Mouse (Mus musculus) stomach, postnatal 0 days (tissue): ENCODE results near the gene Rtn4. TPM values are rescaled to one million over a fixed set of nuclear protein-coding genes. Genes with fewer than 3 reads are reported as not detected.
A peak's percentile ranks its signal among the peaks of the same experiment; 100 is the strongest.

ENCODE experiments used
- ATAC-seq: fragments of 200-750 bp; cut with Nextera tagmentation; 2 replicates; pipeline ENCODE4 v1.8.0; 2017; ENCODE audit not compliant: low FRiP score, low TSS enrichment
- DNase-seq: peaks from one replicate; pipeline ENCODE4 v3.0.0-alpha.2; 2016; ENCODE audit warnings: low spot score
- H3K27ac ChIP-seq: fragments of 300-500 bp; sonication (generic); replicated peaks from 2 replicates; pipeline ENCODE4 v1.5.1; 2014; ENCODE audit warnings: mild to moderate bottlenecking, control low read depth
- H3K27me3 ChIP-seq: fragments of 300-500 bp; sonication (generic); 2 replicates; pipeline ENCODE4 v1.6.1; 2014; ENCODE audit warnings: low read length; ENCODE audit not compliant: control insufficient read depth, insufficient read depth
- H3K36me3 ChIP-seq: fragments of 300-500 bp; sonication (generic); 2 replicates; pipeline ENCODE4 v1.6.1; 2014; ENCODE audit warnings: low read length, mixed read lengths; ENCODE audit not compliant: control insufficient read depth, insufficient read depth
- H3K4me1 ChIP-seq: fragments of 300-500 bp; sonication (generic); replicated peaks from 2 replicates; pipeline ENCODE4 v1.6.1; 2014; ENCODE audit warnings: antibody characterized with exemption; ENCODE audit not compliant: control insufficient read depth, insufficient read depth
- H3K4me2 ChIP-seq: fragments of 300-500 bp; sonication (generic); replicated peaks from 2 replicates; pipeline ENCODE4 v1.6.1; 2014; ENCODE audit warnings: low read depth, mild to moderate bottlenecking, control low read depth, moderate library complexity
- H3K4me3 ChIP-seq: fragments of 300-500 bp; sonication (generic); 2 replicates; pipeline ENCODE4 v1.5.1; 2014; ENCODE audit warnings: low read depth, low read length, control low read depth
- H3K9ac ChIP-seq: fragments of 300-500 bp; sonication (generic); 2 replicates; pipeline ENCODE4 v1.6.1; 2014; ENCODE audit warnings: mild to moderate bottlenecking, low read length, control low read depth, mixed read lengths
- H3K9me3 ChIP-seq: fragments of 300-500 bp; sonication (generic); 2 replicates; pipeline ENCODE4 v1.6.1; 2016; ENCODE audit warnings: low read length; ENCODE audit not compliant: control insufficient read depth
- CTCF ChIP-seq: IDR thresholded peaks from 2 replicates; pipeline ENCODE4 v1.5.1; 2016; ENCODE audit warnings: antibody characterized with exemption, low read depth, mild to moderate bottlenecking, moderate library complexity
- EP300 ChIP-seq: optimal IDR thresholded peaks from 2 replicates; pipeline ENCODE3; 2016; ENCODE audit warnings: antibody characterized with exemption
- WGBS: fragments of 180-500 bp; shearing (Covaris S2); extraction: QIAGEN DNeasy Blood & Tissue Kit; methylation state at CpG from one replicate; pipeline ENCODE4 v1.1.7; 2014; 5-methylcytosine and 5-hydroxymethylcytosine counted together
- polyA plus RNA-seq: library from polyadenylated mRNA; unstranded; fragments of >200 nt; fragmentation: Nextera tagmentation; extraction: Ambion mirVana; gene quantifications from 2 replicates; pipeline ENCODE4 v1.2.1, GENCODE M21; 2015

Rtn4 gene
- polyA plus RNA-seq, 1 experiment from 2014 or later: 56.1 TPM

- Histone ChIP-seq H3K27me3 (no peaks in the 10 kb centered on the region), H3K36me3 (no peaks in the 10 kb centered on the region), H3K27ac (no peak overlapping the region), H3K9me3 (no peaks in the 10 kb centered on the region), H3K4me2 (no peak overlapping the region), H3K4me3 (no peak overlapping the region), H3K4me1 (no peaks in the 10 kb centered on the region), H3K9ac (no peak overlapping the region)
- no peak for TF ChIP-seq CTCF
- no peak for TF ChIP-seq EP300
- DNase-seq (no peak), ATAC-seq (no peak)
- WGBS: 70% methylated on average over 2 of the region's 2 CpGs
Observed at GRCm38 (mm10) chr11:29684272-29684671, 8.5 kb upstream of the Rtn4 start.

GRCm38 (mm10) chr11:29686176-29686575 is 6.6 kb upstream of the Rtn4 start:
- WGBS: 86% methylated on average over 2 of the region's 2 CpGs
- no peak for ATAC-seq
- no peak overlapping the region for H3K27ac ChIP-seq

GRCm38 (mm10) chr11:29691556-29691955 is 1.2 kb upstream of the Rtn4 start:
- Histone ChIP-seq H3K9ac (no peak overlapping the region), H3K27ac (peak overlapping the region; percentile 78; the same call in 1 of the 2 replicates), H3K4me1 (no peaks in the 10 kb centered on the region), H3K4me3 (no peak overlapping the region), H3K36me3 (no peaks in the 10 kb centered on the region), H3K27me3 (no peaks in the 10 kb centered on the region), H3K4me2 (no peak overlapping the region), H3K9me3 (no peaks in the 10 kb centered on the region)
- ATAC-seq (no peak), DNase-seq (no peak)
- TF ChIP-seq CTCF: no peak
- TF ChIP-seq EP300: no peak
- 51% methylated on average over 1 of the region's 1 CpGs for WGBS

More at GRCm38 (mm10) chr11:29686176-29686575, 6.6 kb upstream of the Rtn4 start:
- no peaks in the 10 kb centered on the region for H3K4me1 ChIP-seq
- H3K4me2 ChIP-seq: no peak overlapping the region
- no peak for DNase-seq
- H3K27me3 ChIP-seq: no peaks in the 10 kb centered on the region
- H3K9ac ChIP-seq: no peak overlapping the region
- TF ChIP-seq EP300 (no peak), CTCF (no peak)
- no peak overlapping the region for H3K4me3 ChIP-seq
- H3K36me3 ChIP-seq: no peaks in the 10 kb centered on the region
- no peaks in the 10 kb centered on the region for H3K9me3 ChIP-seq

GRCm38 (mm10) chr11:29692111-29692682 is 550 bp upstream of the Rtn4 start:
- 5% methylated on average over 12 of the region's 12 CpGs for WGBS
- Histone ChIP-seq H3K4me1 (no peaks in the 10 kb centered on the region), H3K4me3 (peak overlapping the region; percentile 8; the same call in 1 of the 2 replicates), H3K4me2 (peak overlapping the region; percentile 29), H3K27ac (peak overlapping the region; percentile 78), H3K9me3 (no peaks in the 10 kb centered on the region), H3K9ac (no peak overlapping the region), H3K27me3 (no peaks in the 10 kb centered on the region), H3K36me3 (no peaks in the 10 kb centered on the region)
- DNase-seq (peak; percentile 21), ATAC-seq (peak; percentile 28; the same call in 1 of the 2 replicates)
- TF ChIP-seq CTCF: no peak; the same call in 1 of the 2 replicates
- no peak for TF ChIP-seq EP300

- peak overlapping the region; percentile 99 for H3K4me3 ChIP-seq
- no peaks in the 10 kb centered on the region for H3K4me1 ChIP-seq
- H3K9me3 ChIP-seq: no peaks in the 10 kb centered on the region
- peak overlapping the region; percentile 34 for H3K4me2 ChIP-seq
- DNase-seq (peak; percentile 90), ATAC-seq (peak; percentile 75)
- TF ChIP-seq EP300: no peak
- peak; percentile 78 for TF ChIP-seq CTCF
- peak overlapping the region; percentile 99 for H3K27ac ChIP-seq
- H3K36me3 ChIP-seq: no peaks in the 10 kb centered on the region
- no peaks in the 10 kb centered on the region for H3K27me3 ChIP-seq
- under 1% methylated on average over 44 of the region's 53 CpGs for WGBS
- peak overlapping the region; percentile 94 for H3K9ac ChIP-seq
Observed at GRCm38 (mm10) chr11:29693576-29694410, 1.0 kb downstream of the Rtn4 start.

GRCm38 (mm10) chr11:29694754-29695153 is 2.0 kb downstream of the Rtn4 start:
- Histone ChIP-seq H3K4me1 (no peaks in the 10 kb centered on the region), H3K9ac (no peak overlapping the region), H3K27ac (no peak overlapping the region), H3K4me2 (no peak overlapping the region), H3K27me3 (no peaks in the 10 kb centered on the region), H3K36me3 (no peaks in the 10 kb centered on the region), H3K9me3 (no peaks in the 10 kb centered on the region), H3K4me3 (no peak overlapping the region)
- no peak for TF ChIP-seq CTCF
- TF ChIP-seq EP300: no peak
- ATAC-seq: no peak
- no peak for DNase-seq
